Mouse (Mus musculus) lung, embryonic 14.5 days (tissue): ENCODE measurements at regions not wholly inside any gene's neighbourhood (a gene's known extent, or its start where the extent isn't known, plus 50 kb on each side); places are given as distances from the start of the nearest gene placed in this dataset.
"Not testable (repeated sequence)": the region's sequence is repeated elsewhere in the genome, so short reads cannot be mapped to it uniquely, and the experiment has no call there.

Source experiments
- ATAC-seq: fragments of 200-750 bp; cut with Nextera tagmentation; 2 replicates; pipeline ENCODE4 v1.8.0; 2017; ENCODE audit warnings: mild to moderate bottlenecking, moderate TSS enrichment, moderate library complexity; ENCODE audit not compliant: insufficient read depth
- DNase-seq: peaks from one replicate; pipeline ENCODE4 v3.0.0-alpha.2; 2015
- H3K27ac ChIP-seq: fragments of 300-500 bp; sonication (generic); 2 replicates; pipeline ENCODE4 v1.5.1; 2014; ENCODE audit warnings: low read depth, mild to moderate bottlenecking, moderate library complexity
- H3K27me3 ChIP-seq: fragments of 300-500 bp; sonication (generic); 2 replicates; pipeline ENCODE4 v1.6.1; 2014; ENCODE audit warnings: low read length, control low read depth; ENCODE audit not compliant: insufficient read depth
- H3K36me3 ChIP-seq: fragments of 300-500 bp; sonication (generic); 2 replicates; pipeline ENCODE4 v1.6.1; 2014; ENCODE audit warnings: control low read depth; ENCODE audit not compliant: insufficient read depth
- H3K4me1 ChIP-seq: fragments of 300-500 bp; sonication (generic); 2 replicates; pipeline ENCODE4 v1.6.1; 2014; ENCODE audit warnings: antibody characterized with exemption, control low read depth; ENCODE audit not compliant: insufficient read depth
- H3K4me2 ChIP-seq: fragments of 300-500 bp; sonication (generic); 2 replicates; pipeline ENCODE4 v1.6.1; 2014; ENCODE audit warnings: mild to moderate bottlenecking
- H3K4me3 ChIP-seq: fragments of 300-500 bp; sonication (generic); 2 replicates; pipeline ENCODE4 v1.5.1; 2014; ENCODE audit warnings: low read depth, low read length
- H3K9ac ChIP-seq: fragments of 300-500 bp; sonication (generic); 2 replicates; pipeline ENCODE4 v1.6.1; 2014
- H3K9me3 ChIP-seq: fragments of 300-500 bp; sonication (generic); 2 replicates; pipeline ENCODE4 v1.6.1; 2016; ENCODE audit warnings: low read depth, low read length, control low read depth
- WGBS: fragments of 180-500 bp; shearing (Covaris S2); extraction: QIAGEN DNeasy Blood & Tissue Kit; methylation state at CpG from one replicate; pipeline ENCODE4 v1.1.7; 2014; 5-methylcytosine and 5-hydroxymethylcytosine counted together

DNA sequence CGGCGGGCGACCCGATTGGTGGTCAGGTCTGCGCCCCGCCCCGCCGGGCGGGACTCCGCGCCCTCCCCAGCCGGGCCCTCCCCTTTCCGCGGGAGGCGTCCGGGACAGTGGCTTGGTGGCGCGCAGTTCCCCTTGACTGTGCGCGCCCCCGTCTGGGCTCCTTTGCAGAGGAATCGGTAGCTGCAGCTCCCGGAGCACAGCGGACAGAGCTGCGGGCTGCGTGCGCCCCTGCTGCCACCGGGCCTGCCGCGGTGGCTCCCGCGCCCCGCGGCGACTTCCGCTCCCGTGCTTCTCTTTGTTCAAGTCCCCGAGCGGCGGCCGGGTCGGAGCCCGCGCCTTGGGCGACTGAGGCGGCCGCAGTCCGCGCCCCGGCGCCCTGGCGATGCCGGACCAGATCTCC lies 566.6 kb upstream of the Gm21863 start:
- H3K4me2 ChIP-seq, result peak overlapping the region; percentile 27; the same call in 1 of the 2 replicates
- H3K36me3 ChIP-seq, result not testable (repeated sequence)
- WGBS, result under 1% methylated on average over 36 of the region's 53 CpGs

More for the DNA sequence above, 566.6 kb upstream of the Gm21863 start:
- Histone ChIP-seq H3K4me3 (peak overlapping the region; percentile 37), H3K27ac (peak overlapping the region; percentile 46; the same call in 1 of the 2 replicates), H3K9ac (peak overlapping the region; percentile 48; the same call in 1 of the 2 replicates)
- DNase-seq, result peak; percentile 49
- ATAC-seq, H3K27me3 ChIP-seq, H3K4me1 ChIP-seq, H3K9me3 ChIP-seq: not testable (repeated sequence)
